Mouse (Mus musculus) v-Abl transformed pro-B cells (cell line): ENCODE measurements around the gene Pacs1.
"Not testable (repeated sequence)": the region's sequence is repeated elsewhere in the genome, so short reads cannot be mapped to it uniquely, and the experiment has no call there.

Source experiments
- in situ Hi-C, 2 experiments: fragments of 400-800 bp; cut with MboI; formaldehyde crosslinking; loops; one replicate each; pipeline ENCODE4 v1.15.1; 2025; ENCODE audit not compliant: unreplicated experiment in 2 of 2

Pacs1 gene

GRCm38 (mm10) chr19:5269392-5269791 is 3.5 kb downstream of the Pacs1 start:
- in situ Hi-C loops = no loop called here

GRCm38 (mm10) chr19:5268875-5269274 is 4.0 kb downstream of the Pacs1 start:
- in situ Hi-C loops = no loop called here

- in situ Hi-C loops = no loop called here
Measured at GRCm38 (mm10) chr19:5268017-5268416, 4.9 kb downstream of the Pacs1 start.

DNA sequence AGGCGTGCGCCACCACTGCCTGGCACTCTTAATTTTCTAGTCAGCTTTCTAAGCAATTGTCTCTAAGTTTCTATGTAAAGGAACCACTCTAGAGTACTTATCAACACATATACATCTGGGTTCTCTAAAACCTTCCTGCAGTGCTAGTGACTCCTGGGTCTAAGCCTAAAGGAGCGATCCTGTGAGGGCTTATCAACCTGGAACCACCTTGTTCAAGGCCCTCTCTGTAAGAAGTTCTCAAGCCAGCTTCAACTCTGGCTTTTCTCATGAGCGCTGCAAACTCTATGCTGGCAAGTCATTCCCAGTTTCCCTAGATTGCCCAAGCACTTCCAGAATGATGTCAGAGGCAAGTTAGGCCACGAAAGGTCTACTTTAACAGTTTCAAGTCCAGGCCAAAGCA is 5.9 kb downstream of the Pacs1 start:
- in situ Hi-C loops = no loop called here

DNA sequence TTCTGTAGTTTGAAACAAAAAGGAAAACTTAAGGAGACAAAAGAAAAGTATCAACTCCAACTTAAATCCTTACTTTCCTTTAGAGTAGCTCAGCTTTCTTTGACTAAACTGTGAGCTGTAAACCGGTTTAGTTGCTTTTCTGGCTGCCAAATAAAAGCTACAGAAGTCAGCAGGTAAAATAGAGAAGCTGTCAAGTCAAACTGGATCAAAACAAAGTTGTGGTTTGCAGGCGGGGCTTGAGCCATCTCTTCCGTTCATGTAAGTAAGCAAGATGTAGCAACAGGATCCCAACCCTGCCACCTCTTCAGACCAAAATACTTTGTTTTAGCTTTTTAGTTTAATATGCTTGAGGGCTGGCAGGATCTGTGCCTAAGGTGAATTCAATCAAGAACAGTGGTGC is 15.8 kb downstream of the Pacs1 start:
- in situ Hi-C loops = no loop called here

DNA sequence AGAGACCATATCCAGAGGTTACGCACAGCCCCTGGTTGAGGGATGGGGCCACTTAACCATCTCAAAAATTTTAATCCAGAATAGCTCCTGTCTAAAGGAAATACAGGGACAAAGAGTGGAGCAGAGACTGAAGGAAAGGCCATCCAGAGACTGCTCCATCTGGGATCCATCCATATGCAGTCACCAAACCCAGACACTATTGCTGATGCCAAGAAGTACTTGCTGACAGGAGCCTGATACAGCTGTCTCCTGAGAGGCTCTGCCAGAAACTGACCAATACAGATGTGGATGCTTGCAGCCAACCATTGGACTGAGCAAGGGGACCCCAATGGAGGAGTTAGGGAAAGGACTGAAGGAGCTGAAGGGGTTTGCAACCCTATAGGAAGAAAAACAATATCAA is 35.9 kb downstream of the Pacs1 start:
- in situ Hi-C loops = not testable (repeated sequence)

GRCm38 (mm10) chr19:5232696-5233095 is 40.2 kb downstream of the Pacs1 start:
- in situ Hi-C loops = no loop called here

GRCm38 (mm10) chr19:5230110-5230509 is 42.8 kb downstream of the Pacs1 start:
- in situ Hi-C loops = no loop called here

- in situ Hi-C loops = no loop called here
Measured at GRCm38 (mm10) chr19:5224624-5225023, 48.3 kb downstream of the Pacs1 start.

DNA sequence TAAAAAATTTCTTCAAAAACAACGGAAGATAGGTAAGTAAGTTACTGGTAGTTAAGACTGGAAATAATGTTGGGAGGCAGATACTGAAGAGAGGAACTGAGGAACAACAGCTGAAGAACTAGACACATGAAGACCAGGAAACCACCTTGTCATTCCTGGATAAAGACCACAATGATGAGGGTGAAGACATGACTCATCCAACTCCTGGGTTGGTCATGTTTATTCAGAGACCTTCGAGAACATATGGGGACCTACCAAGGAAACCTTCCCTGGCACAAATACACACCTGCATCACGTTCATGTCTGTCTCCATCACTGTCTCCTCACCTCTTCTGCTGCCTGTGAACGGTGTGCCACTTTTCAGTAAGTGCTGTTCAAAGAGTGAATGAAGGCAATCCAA is 48.8 kb downstream of the Pacs1 start:
- in situ Hi-C loops = no loop called here

DNA sequence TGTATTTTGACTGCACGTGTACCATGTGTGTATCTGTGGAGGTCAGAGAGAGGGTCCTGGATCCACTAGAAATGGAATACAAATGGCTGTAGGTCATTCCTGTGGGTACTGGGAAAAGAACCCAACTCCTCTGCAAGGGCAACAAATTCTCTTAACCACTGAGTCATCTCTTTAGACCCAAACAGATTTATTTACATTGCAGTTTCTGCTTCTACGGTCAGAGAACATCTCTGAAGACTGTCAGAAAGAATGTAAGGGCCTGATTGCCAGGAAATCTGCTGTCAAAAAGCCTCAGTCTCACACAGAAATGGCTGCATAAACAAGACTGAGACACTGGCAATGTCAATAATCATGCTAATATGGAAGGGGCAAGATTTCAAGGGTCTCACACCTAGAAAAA is 51.0 kb downstream of the Pacs1 start:
- in situ Hi-C loops = no loop called here

DNA sequence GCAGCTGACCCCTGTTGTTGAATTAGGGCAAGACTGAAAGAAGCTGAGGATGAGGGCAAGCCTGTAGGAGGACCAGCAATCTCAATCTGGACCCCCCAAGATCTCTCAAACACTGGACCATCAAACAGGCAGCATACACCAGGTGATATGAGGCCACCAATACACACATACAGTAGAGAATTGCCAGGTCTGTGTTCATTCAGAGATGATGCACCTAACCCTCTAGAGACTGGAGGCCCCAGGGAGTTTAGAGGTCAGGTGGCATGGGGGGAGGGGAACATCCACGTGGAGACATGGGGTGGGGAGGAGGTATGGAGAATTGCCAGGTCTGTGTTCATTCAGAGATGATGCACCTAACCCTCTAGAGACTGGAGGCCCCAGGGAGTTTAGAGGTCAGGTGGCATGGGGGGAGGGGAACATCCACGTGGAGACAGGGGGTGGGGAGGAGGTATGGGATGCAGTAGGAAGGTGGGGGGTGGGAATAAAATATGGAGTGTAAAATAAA is 51.6 kb downstream of the Pacs1 start:
- in situ Hi-C loops = not testable (repeated sequence)

- in situ Hi-C loops = no loop called here
Measured at GRCm38 (mm10) chr19:5220389-5220788, 52.5 kb downstream of the Pacs1 start.

DNA sequence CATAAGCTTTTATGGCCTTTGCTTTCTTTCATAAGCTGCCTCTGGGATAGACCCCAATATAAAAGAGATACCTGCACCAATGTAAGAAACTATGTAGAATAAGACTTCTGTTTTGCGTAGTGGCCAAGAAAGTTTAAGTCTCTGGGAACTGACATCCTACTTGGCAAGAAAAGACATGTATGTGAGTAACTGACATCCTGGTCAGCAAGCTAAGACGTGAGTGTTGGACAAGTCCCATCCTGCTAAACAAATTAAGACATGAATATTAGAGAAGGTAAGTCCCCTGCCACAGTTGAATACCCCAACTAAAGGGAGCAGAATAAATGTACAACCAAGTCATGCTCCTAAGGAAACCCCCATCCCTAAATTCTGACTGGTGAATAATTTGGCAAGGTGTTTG is 71.2 kb downstream of the Pacs1 start:
- in situ Hi-C loops = no loop called here

DNA sequence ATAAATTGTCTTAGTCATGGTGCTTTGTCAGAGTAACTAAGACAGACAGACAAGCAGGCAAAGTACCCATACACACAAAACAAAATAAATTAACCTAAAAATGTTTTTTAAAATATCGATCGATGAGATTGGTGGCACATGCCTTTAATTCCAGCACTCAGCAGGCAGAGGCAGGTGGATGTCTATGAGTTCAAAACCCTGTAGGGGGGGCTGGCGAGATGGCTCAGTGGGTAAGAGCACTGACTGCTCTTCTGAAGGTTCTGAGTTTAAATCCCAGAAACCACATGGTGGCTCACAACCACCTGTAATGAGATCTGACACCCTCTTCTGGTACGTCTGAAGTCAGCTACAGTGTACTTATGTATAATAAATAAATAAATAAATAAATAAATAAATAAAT is 72.3 kb downstream of the Pacs1 start:
- in situ Hi-C loops = not testable (repeated sequence)

DNA sequence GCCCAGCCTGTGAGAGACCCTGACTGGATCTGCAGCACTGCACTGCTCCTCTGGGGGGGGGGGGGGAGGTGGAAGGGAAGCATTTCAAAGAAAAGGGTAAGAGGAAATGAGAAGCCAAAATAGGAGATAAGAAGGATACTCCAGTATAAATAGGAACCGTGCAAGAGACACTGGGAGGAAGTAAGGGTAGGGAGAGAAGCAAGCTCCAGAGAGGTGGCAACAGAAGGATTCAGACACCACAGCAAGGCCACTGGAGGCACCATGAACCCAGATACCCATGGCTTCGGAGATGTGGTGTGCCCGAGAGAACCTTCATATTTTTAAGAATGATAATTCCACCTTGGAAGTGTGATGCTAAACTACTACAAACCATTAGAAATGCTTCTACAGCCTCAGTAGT is 74.4 kb downstream of the Pacs1 start:
- in situ Hi-C loops = loop anchor here (5.0 kb wide), 2 partner anchors 79 to 84 kb away; no protein-coding TSS in a partner anchor

DNA sequence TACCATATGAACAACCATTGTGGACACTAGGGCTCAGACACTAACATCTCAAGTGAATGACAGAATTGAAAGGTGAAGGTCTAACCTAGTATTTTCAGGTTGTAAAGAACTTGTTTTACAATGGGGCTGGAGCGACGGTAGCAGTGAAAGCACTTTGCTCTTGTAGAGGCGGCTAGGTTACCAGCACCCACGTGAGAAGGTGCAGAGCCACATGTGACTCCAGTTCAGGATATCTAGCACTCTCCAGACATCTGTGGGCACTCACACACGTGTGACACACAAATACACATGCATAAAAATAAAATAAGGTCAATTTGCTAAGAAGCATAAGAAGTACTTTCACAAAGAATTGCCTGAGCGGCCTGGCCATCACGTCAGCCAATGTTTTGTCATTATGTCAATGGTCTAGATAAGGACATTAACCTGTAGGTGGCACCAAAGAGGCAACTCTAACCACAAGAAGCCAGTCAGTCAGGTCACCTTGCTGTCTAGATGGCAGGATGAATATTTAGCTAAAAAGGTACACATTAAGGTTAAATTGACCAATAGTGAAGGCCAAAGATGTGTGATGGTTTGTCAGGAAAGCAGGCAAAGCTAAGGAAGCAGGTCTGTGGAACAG is 77.4 kb downstream of the Pacs1 start:
- in situ Hi-C loops = loop anchor here (5.0 kb wide), 2 partner anchors 82 to 87 kb away; no protein-coding TSS in a partner anchor

- in situ Hi-C loops = no loop called here
Measured at GRCm38 (mm10) chr19:5192397-5192796, 80.5 kb downstream of the Pacs1 start.

DNA sequence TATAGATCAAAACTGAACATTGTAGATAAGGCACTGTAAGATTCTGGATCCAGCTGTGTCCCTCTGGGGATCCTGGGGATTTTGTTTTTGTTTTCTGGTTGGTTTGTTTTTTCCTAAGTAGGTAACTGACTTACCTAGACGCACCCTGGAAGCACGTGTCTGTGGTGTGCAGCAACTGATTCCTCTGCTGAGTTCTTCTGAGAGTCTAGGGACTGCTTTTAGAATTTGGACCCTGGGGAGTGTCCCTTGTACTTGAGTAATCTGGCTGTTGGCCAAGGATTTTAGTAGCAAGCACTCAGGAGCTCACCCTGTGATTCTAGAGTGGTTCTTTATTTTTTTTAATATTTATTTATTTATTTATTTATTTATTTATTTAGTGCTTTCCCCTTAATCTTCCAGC is 85.5 kb downstream of the Pacs1 start:
- in situ Hi-C loops = no loop called here

- in situ Hi-C loops = no loop called here
Measured at GRCm38 (mm10) chr19:5181926-5182325, 91.0 kb downstream of the Pacs1 start.

DNA sequence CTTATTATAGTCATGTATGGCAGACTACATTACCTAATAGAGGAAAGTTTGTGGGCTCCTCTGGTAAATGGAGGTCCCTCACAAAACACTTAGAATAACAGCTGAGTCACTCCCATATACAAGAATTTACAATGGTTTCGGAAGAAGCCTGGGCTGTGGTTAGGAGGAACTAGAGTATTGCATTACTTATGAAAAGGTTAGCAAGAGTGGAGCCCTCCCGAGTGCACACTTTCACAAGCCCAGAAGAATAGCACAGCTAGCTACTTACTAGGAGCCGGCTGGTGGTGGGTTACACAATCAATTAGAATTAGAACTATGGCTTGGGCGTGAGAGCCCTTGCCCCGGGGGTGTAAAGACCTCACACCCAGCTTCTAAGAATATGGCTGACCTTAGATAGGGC is 94.3 kb downstream of the Pacs1 start:
- in situ Hi-C loops = loop anchor here in 1 of 2 experiments (10.0 kb wide), 1 partner anchor 166 kb away; the partner anchor contains the start of gene Cst6

GRCm38 (mm10) chr19:5170430-5170829 is 102.5 kb downstream of the Pacs1 start:
- in situ Hi-C loops = loop anchor here (5.0 to 10.0 kb wide), 2 partner anchors 172 to 174 kb away; partner anchors contain the start of gene Cst6 (in 1 of the 2)

GRCm38 (mm10) chr19:5167477-5167876 is 105.4 kb downstream of the Pacs1 start:
- in situ Hi-C loops = no loop called here
